Mouse (Mus musculus) CH12.LX (cell line): ENCODE data around the gene Tlr9. TPM values are rescaled to one million over a fixed set of nuclear protein-coding genes. Genes with fewer than 3 reads are reported as not detected.

ENCODE experiments used
- DNase-seq: peaks from one replicate; pipeline ENCODE4 v3.0.0-alpha.2; 2013; ENCODE audit errors: extremely low read depth
- H3K27ac ChIP-seq: 2 replicates; pipeline ENCODE4 v1.5.1; 2012; ENCODE audit warnings: low read depth, mild to moderate bottlenecking, control low read depth, moderate library complexity; ENCODE audit not compliant: insufficient read depth
- H3K27me3 ChIP-seq: replicated peaks from 2 replicates; pipeline ENCODE3; 2012; ENCODE audit warnings: inconsistent platforms
- H3K36me3 ChIP-seq, 2 experiments: replicated peaks in 1 of 2; 2 replicates each; pipeline versions ENCODE3 to v1.6.1; 2012; ENCODE audit warnings: inconsistent platforms in 1 of 2, low read length in 1 of 2, mild to moderate bottlenecking in 1 of 2, mixed read lengths in 1 of 2, moderate library complexity in 1 of 2; ENCODE audit not compliant: control insufficient read depth in 1 of 2, insufficient read depth in 1 of 2
- H3K4me1 ChIP-seq, 2 experiments: 2 replicates each; pipeline ENCODE4 v1.6.1; 2012; ENCODE audit warnings: inconsistent platforms in 1 of 2, moderate library complexity in 1 of 2; ENCODE audit not compliant: insufficient read depth in 2 of 2, control insufficient read depth in 1 of 2
- H3K4me2 ChIP-seq: 2 replicates; pipeline ENCODE4 v1.6.1; 2012; ENCODE audit warnings: low read depth, mild to moderate bottlenecking, control low read depth; ENCODE audit not compliant: poor library complexity, insufficient read depth, severe bottlenecking
- H3K4me3 ChIP-seq, 3 experiments: fragments of 150-350 bp in 1 of 3; sonication (generic) in 1 of 3; replicated peaks in 1 of 3; 2 replicates each; pipeline versions ENCODE3 to v1.5.1; 2011 to 2012; ENCODE audit warnings: low read depth in 2 of 3, low read length in 2 of 3, mild to moderate bottlenecking in 2 of 3, moderate library complexity in 2 of 3, control low read depth in 1 of 3, improper control_type of control experiment in 1 of 3, inconsistent platforms in 1 of 3, mixed read lengths in 1 of 3; ENCODE audit not compliant: poor library complexity in 1 of 3
- H3K79me2 ChIP-seq: replicated peaks from 2 replicates; pipeline ENCODE4 v1.6.1; 2012; ENCODE audit warnings: mild to moderate bottlenecking, moderate library complexity; ENCODE audit not compliant: control insufficient read depth, poor library complexity, insufficient read depth, severe bottlenecking; ENCODE audit errors: extremely low read depth
- H3K9ac ChIP-seq: 2 replicates; pipeline ENCODE4 v1.6.1; 2012; ENCODE audit warnings: low read depth, mild to moderate bottlenecking, control low read depth, moderate library complexity; ENCODE audit not compliant: insufficient read depth
- H3K9me3 ChIP-seq: replicated peaks from 2 replicates; pipeline ENCODE3; 2012; ENCODE audit warnings: low read length, inconsistent platforms, mixed read lengths
- CHD2 ChIP-seq: IDR thresholded peaks from 2 replicates; pipeline ENCODE4 v1.6.1; 2011; ENCODE audit warnings: low read length, improper control_type of control experiment
- CTCF ChIP-seq, 2 experiments: IDR thresholded peaks in 1 of 2; conservative IDR thresholded peaks in 1 of 2; 2 replicates each; pipeline ENCODE4 v1.5.1; 2011 to 2012; ENCODE audit warnings: low read depth in 2 of 2, low read length in 2 of 2, improper control_type of control experiment in 1 of 2, inconsistent platforms in 1 of 2, mild to moderate bottlenecking in 1 of 2, moderate library complexity in 1 of 2
- E2F4 ChIP-seq: IDR thresholded peaks from 2 replicates; pipeline ENCODE4 v1.6.1; 2011; ENCODE audit warnings: low read depth, low read length, improper control_type of control experiment; ENCODE audit not compliant: insufficient replicate concordance
- ETS1 ChIP-seq: conservative IDR thresholded peaks from 2 replicates; pipeline ENCODE4 v1.6.1; 2012; ENCODE audit warnings: low read depth, mild to moderate bottlenecking, inconsistent platforms, low read length, improper control_type of control experiment, moderate library complexity
- GABPA ChIP-seq: IDR thresholded peaks from 2 replicates; pipeline ENCODE4 v1.6.1; 2012; ENCODE audit warnings: low read depth, low read length, improper control_type of control experiment, inconsistent platforms; ENCODE audit not compliant: insufficient replicate concordance
- MXI1 ChIP-seq: IDR thresholded peaks from 2 replicates; pipeline ENCODE4 v1.6.1; 2011; ENCODE audit warnings: mild to moderate bottlenecking, low read depth, low read length, improper control_type of control experiment
- NELFE ChIP-seq: IDR thresholded peaks from 2 replicates; pipeline ENCODE4 v1.6.1; 2011; ENCODE audit warnings: low read depth, low read length, improper control_type of control experiment
- PAX5 ChIP-seq: IDR thresholded peaks from 2 replicates; pipeline ENCODE4 v1.6.1; 2012; ENCODE audit warnings: low read length, inconsistent platforms, mixed read lengths
- POLR2A ChIP-seq: IDR thresholded peaks from 2 replicates; pipeline ENCODE4 v1.6.1; 2011; ENCODE audit warnings: low read depth, mild to moderate bottlenecking, improper control_type of control experiment, low read length
- RCOR1 ChIP-seq: conservative IDR thresholded peaks from 2 replicates; pipeline ENCODE4 v1.6.1; 2012; ENCODE audit warnings: low read depth, mild to moderate bottlenecking, inconsistent platforms, low read length, improper control_type of control experiment
- SMC3 ChIP-seq: IDR thresholded peaks from 2 replicates; pipeline ENCODE4 v1.6.1; 2011; ENCODE audit warnings: low read depth, low read length, improper control_type of control experiment
- USF1 ChIP-seq: IDR thresholded peaks from 2 replicates; pipeline ENCODE4 v1.6.1; 2014; ENCODE audit warnings: low read depth, mild to moderate bottlenecking, inconsistent platforms, low read length, improper control_type of control experiment
- USF2 ChIP-seq: conservative IDR thresholded peaks from 2 replicates; pipeline ENCODE4 v1.6.1; 2011; ENCODE audit warnings: low read depth, low read length, improper control_type of control experiment
- dilution Hi-C: fragments of 300-500 bp; cut with MboI; formaldehyde crosslinking; loops from 2 replicates; pipeline ENCODE4 v1.14.3; 2020; ENCODE audit warnings: low sequenced_read_pairs; ENCODE audit not compliant: extremely low pct_unique_long_range_greater_than_20kb, extremely low pct_ligation_motif_present
- in situ Hi-C: fragments of 300-500 bp; cut with MboI; formaldehyde crosslinking; loops from 3 replicates; pipeline ENCODE4 v1.14.3; 2019; ENCODE audit warnings: low sequenced_read_pairs, low pct_ligation_motif_present, low pct_unique_long_range_greater_than_20kb, mixed read lengths
- polyA plus RNA-seq: library from polyadenylated mRNA; unstranded; fragments of >175 nt; gene quantifications from 2 replicates; pipeline ENCODE4 v1.2.1, GENCODE M21; 2012; ENCODE audit warnings: low read depth; ENCODE audit not compliant: insufficient read length
- total RNA-seq, 2 experiments: library from RNA; depleted of rRNA; stranded (reverse); fragments of 300-350 nt in 1 of 2; fragments of >200 nt in 1 of 2; gene quantifications; 2 replicates each; pipeline ENCODE4 v1.2.3; 2012 to 2014

Tlr9 gene
- total and polyA plus RNA-seq, 3 experiments: 1.0 to 12.5 (median 1.4) TPM

DNA sequence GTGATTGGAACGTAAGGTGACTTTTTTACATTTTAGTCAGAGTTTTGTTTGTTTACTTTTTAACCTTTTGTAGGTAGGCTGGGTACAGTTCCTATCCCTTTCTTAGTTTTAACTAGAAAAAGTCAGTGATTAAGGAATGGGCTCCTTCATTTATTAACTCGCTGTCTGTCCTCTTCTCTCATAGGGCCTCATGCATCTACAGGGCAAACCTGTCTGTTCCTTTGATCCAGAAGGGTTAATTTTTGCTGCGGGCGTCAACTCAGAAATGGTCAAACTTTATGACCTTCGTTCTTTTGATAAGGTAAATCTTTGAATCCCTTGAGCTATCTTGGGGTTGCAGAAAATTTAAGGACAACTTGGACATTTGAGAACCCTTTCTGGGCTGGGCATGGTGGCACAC lies 38.4 kb upstream of the Tlr9 start:
- H3K4me2 ChIP-seq: no peak overlapping the region
- peaks cover 19% of the 10 kb centered on the region for H3K79me2 ChIP-seq
- H3K4me3 ChIP-seq: no peak overlapping the region
- TF ChIP-seq E2F4 (no peak), NELFE (no peak), ETS1 (no peak), USF1 (no peak), POLR2A (no peak), GABPA (no peak), CTCF (conservative IDR thresholded peaks at IDR 0.05 in 1 of 2, IDR thresholded peaks at IDR 0.05 in 1 of 2; ENCODE audit: low read depth in 2 of 2, low read length in 2 of 2) (no peak)
- H3K36me3 ChIP-seq: peaks cover 80 to 98% of the 10 kb centered on the region in 2 experiments
- no peaks in the 10 kb centered on the region for H3K4me1 ChIP-seq
- no peak for DNase-seq
- H3K27ac ChIP-seq: no peak overlapping the region
- H3K27me3 ChIP-seq: no peaks in the 10 kb centered on the region
- H3K9ac ChIP-seq: no peak overlapping the region
- dilution Hi-C loops: no loop called here
- in situ Hi-C loops: no loop called here
- no peaks in the 10 kb centered on the region for H3K9me3 ChIP-seq

DNA sequence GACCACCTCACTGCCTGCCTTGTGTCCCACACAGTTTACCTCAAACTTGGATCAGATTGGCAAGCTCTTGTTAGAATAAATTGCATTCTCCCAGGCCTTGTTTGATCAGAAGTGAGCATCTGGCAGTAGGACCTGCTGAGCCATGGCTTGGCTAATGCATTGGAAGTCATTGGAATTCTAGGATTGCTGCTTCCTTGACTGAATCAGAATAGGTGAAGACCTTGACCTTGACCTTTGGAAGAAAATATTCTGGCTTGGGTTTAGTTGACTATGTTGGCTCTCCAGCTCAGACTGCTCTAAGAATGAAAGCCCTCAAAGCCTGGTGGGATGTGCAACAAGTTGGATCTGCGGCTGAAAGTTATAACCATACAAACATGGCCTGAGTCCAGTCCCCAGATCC lies 31.0 kb upstream of the Tlr9 start:
- dilution Hi-C loops: no loop called here
- Histone ChIP-seq H3K79me2 (no peaks in the 10 kb centered on the region), H3K36me3 (peaks cover 77 to 86% of the 10 kb centered on the region in 2 experiments)

DNA sequence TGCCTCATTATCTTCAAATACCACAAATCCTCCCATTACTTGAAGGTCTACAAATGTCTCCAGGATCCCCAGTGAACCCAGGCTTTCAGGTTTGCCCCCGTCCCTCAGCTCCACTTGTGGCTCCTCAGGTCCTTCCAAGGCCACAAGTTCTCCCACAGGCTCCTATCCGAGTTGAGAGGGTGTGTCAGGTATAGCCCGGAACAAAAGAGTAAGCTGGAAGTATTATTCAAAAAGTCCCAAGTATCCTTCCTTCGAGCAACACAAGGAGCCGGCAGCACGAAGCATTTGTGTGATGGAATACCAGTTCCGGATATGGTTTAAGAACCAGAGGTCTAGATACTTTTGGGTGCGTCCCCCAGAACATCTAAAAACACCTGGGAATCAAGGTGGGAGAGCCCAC lies 30.4 kb upstream of the Tlr9 start:
- H3K27ac ChIP-seq: no peak overlapping the region
- dilution Hi-C loops (no loop called here), in situ Hi-C loops (no loop called here)
- peaks cover 77 to 86% of the 10 kb centered on the region in 2 experiments for H3K36me3 ChIP-seq
- no peak for TF ChIP-seq ETS1
- no peak for TF ChIP-seq RCOR1
- H3K4me2 ChIP-seq: no peak overlapping the region
- H3K9ac ChIP-seq: no peak overlapping the region
- H3K4me3 ChIP-seq: no peak overlapping the region
- H3K4me1 ChIP-seq: peaks cover 8 to 49% of the 10 kb centered on the region in 2 experiments
- no peaks in the 10 kb centered on the region for H3K9me3 ChIP-seq
- no peak for DNase-seq
- no peaks in the 10 kb centered on the region for H3K27me3 ChIP-seq
- peaks cover 2% of the 10 kb centered on the region; the same call in 1 of the 2 replicates for H3K79me2 ChIP-seq

More for the DNA sequence above, 31.0 kb upstream of the Tlr9 start:
- in situ Hi-C loops: no loop called here
- H3K27me3 ChIP-seq: no peaks in the 10 kb centered on the region
- no peak for TF ChIP-seq E2F4
- no peak for TF ChIP-seq SMC3
- TF ChIP-seq MXI1: no peak
- no peak for TF ChIP-seq CHD2
- TF ChIP-seq PAX5: no peak
- no peak for TF ChIP-seq USF2
- H3K4me3 ChIP-seq: no peak overlapping the region
- H3K4me1 ChIP-seq: peaks cover 7 to 43% of the 10 kb centered on the region in 2 experiments
- H3K9me3 ChIP-seq: no peaks in the 10 kb centered on the region
- H3K9ac ChIP-seq: no peak overlapping the region
- DNase-seq: no peak
- H3K4me2 ChIP-seq: no peak overlapping the region
- H3K27ac ChIP-seq: no peak overlapping the region
